Mouse (Mus musculus) testis, adult 2 months (tissue): ENCODE measurements around the gene Carm1.

Experiments used
- CTCF ChIP-seq: fragments of 200-500 bp; IDR thresholded peaks from 2 replicates; pipeline ENCODE4 v1.5.1; 2012; ENCODE audit warnings: low read depth, mild to moderate bottlenecking, inconsistent platforms, low read length, moderate library complexity; ENCODE audit not compliant: control insufficient read depth, insufficient read depth, insufficient replicate concordance
- POLR2A ChIP-seq: fragments of 200-500 bp; IDR thresholded peaks from 2 replicates; pipeline ENCODE4 v1.6.1; 2012; ENCODE audit warnings: low read depth, mild to moderate bottlenecking, inconsistent platforms, low read length, moderate library complexity; ENCODE audit not compliant: control insufficient read depth

DNA sequence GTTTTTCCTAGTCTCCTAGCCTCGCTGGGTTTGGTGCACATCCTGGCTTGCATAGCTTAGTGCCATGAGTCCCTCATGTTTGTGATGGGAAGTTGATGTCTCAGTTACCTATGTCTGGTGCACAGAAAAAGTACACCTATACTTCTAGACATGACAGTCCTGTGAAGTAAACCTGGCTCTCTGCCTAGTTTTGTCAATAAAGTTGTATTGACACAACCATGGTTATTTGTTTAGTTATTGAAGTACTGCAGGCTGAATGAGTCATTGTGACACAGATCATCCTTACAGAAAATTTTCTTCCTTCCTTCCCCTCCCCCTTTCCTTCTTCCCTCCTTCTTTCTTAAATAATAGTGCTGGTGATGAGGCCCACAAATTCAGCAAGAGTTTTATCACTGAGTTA lies 17.7 kb downstream of the Carm1 start:
- TF ChIP-seq CTCF (no peak), POLR2A (no peak)
